Mouse (Mus musculus) inflammation-experienced regulatory T-cells (primary cell): ENCODE results near the gene Gm45785. TPM values are rescaled to one million over a fixed set of nuclear protein-coding genes. Genes with fewer than 3 reads are reported as not detected.

Experiments used
- polyA plus RNA-seq, 2 experiments: library from polyadenylated mRNA; unstranded; fragments of 100-300 nt; shearing (Covaris generic); gene quantifications; one replicate each; pipeline ENCODE4 v1.2.1; 2017

Gm45785 gene
- under 1 TPM in 1 of 2 experiments, not detected in 1; 0.54 TPM for polyA plus RNA-seq

GRCm38 (mm10) chr7:140855860-140856784 is at the start of gene Gm45785:
Gm45785 (minus strand) TSS chr7:140856331.

GRCm38 (mm10) chr7:140900220-140900619 is 44.1 kb upstream of the Gm45785 start, which contains the start of gene Cox8b:
Cox8b (minus strand) TSS chr7:140900446.

GRCm38 (mm10) chr7:140881696-140882468 is 25.8 kb upstream of the Gm45785 start, which contains the start of the genes Psmd13 and Sirt3:
Psmd13 (plus strand) TSS chr7:140881968.
Sirt3 (minus strand) TSS chr7:140882309.

GRCm38 (mm10) chr7:140857550-140858505 is 1.7 kb upstream of the Gm45785 start, which contains the start of gene Bet1l:
Bet1l (minus strand) TSS chr7:140857577.

GRCm38 (mm10) chr7:140856785-140857549 is 836 bp upstream of the Gm45785 start, which contains the start of gene Ric8a:
Ric8a (plus strand) TSS chr7:140856957.

GRCm38 (mm10) chr7:140847755-140848580 is 8.2 kb downstream of the Gm45785 start, which contains the start of gene Odf3:
Odf3 (plus strand) TSS chr7:140847805.

GRCm38 (mm10) chr7:140844905-140845665 is 11.0 kb downstream of the Gm45785 start, which contains the start of gene Scgb1c1:
Scgb1c1 (plus strand) TSS chr7:140845547.

GRCm38 (mm10) chr7:140834968-140835757 is 21.0 kb downstream of the Gm45785 start, which contains the start of gene Urah:
Urah (plus strand) TSS chr7:140835018.

GRCm38 (mm10) chr7:140821653-140822329 is 34.3 kb downstream of the Gm45785 start, which contains the start of gene Zfp941:
Zfp941 (minus strand) TSS chr7:140822178.

GRCm38 (mm10) chr7:140787406-140788052 is 68.6 kb downstream of the Gm45785 start, which contains the start of gene Syce1:
Syce1 (minus strand) TSS chr7:140787852.

Other genes starting within 250 kb of the Gm45785 start
- not detected for gene Olfr61, start 227.4 kb downstream of the Gm45785 start, polyA plus RNA-seq
- not detected for gene Olfr53, start 209.9 kb downstream of the Gm45785 start, polyA plus RNA-seq
- gene Olfr539, start 196.4 kb downstream of the Gm45785 start, polyA plus RNA-seq: under 1 TPM; 0.08 to 0.70 TPM
- under 1 TPM; 0.04 to 0.20 TPM for gene Olfr45, start 174.4 kb downstream of the Gm45785 start, polyA plus RNA-seq
- under 1 TPM in 1 of 2 experiments, not detected in 1; 0.84 TPM for gene Olfr541, start 159.1 kb downstream of the Gm45785 start, polyA plus RNA-seq
- under 1 TPM; 0.10 to 0.18 TPM for gene Cyp2e1, start 92.6 kb downstream of the Gm45785 start, polyA plus RNA-seq
- gene Syce1, start 68.5 kb downstream of the Gm45785 start, polyA plus RNA-seq: under 1 TPM in 1 of 2 experiments, not detected in 1; 0.18 TPM
- gene Zfp941, start 34.2 kb downstream of the Gm45785 start, polyA plus RNA-seq: 1 to 10 TPM in 1 of 2 experiments, under 1 TPM in 1; 0.46 to 1.9 TPM
- under 1 TPM in 1 of 2 experiments, not detected in 1; 0.58 TPM for gene Urah, start 21.3 kb downstream of the Gm45785 start, polyA plus RNA-seq
- not detected for gene Scgb1c1, start 10.8 kb downstream of the Gm45785 start, polyA plus RNA-seq
- under 1 TPM in 1 of 2 experiments, not detected in 1; 0.28 TPM for gene Odf3, start 8.5 kb downstream of the Gm45785 start, polyA plus RNA-seq
- 100 to 1,000 TPM; 114 to 152 TPM for gene Ric8a, start 626 bp upstream of the Gm45785 start, polyA plus RNA-seq
- gene Bet1l, start 1.2 kb upstream of the Gm45785 start, polyA plus RNA-seq: 10 to 100 TPM; 41.3 to 51.5 TPM
- gene Psmd13, start 25.6 kb upstream of the Gm45785 start, polyA plus RNA-seq: 100 to 1,000 TPM; 186 to 193 TPM
- gene Sirt3, start 26.0 kb upstream of the Gm45785 start, polyA plus RNA-seq: 10 to 100 TPM in 1 of 2 experiments, 1 to 10 TPM in 1; 8.7 to 11.6 TPM
- gene Cox8b, start 44.1 kb upstream of the Gm45785 start, polyA plus RNA-seq: not detected
- gene Nlrp6, start 64.6 kb upstream of the Gm45785 start, polyA plus RNA-seq: under 1 TPM in 1 of 2 experiments, not detected in 1; 0.05 TPM
- 10 to 100 TPM; 24.8 to 37.5 TPM for gene Pgghg, start 85.1 kb upstream of the Gm45785 start, polyA plus RNA-seq
- gene Ifitm5, start 94.0 kb upstream of the Gm45785 start, polyA plus RNA-seq: 1 to 10 TPM in 1 of 2 experiments, under 1 TPM in 1; 0.35 to 1.1 TPM
- not detected for gene Gm45717, start 99.6 kb upstream of the Gm45785 start, polyA plus RNA-seq
- 10 to 100 TPM; 37.1 to 96.5 TPM for gene Ifitm2, start 99.7 kb upstream of the Gm45785 start, polyA plus RNA-seq
- 1 to 10 TPM in 1 of 2 experiments, not detected in 1; 1.9 TPM for gene Ifitm1, start 110.9 kb upstream of the Gm45785 start, polyA plus RNA-seq
- 1 to 10 TPM; 3.5 to 8.8 TPM for gene Ifitm3, start 154.4 kb upstream of the Gm45785 start, polyA plus RNA-seq
- not detected for gene Ifitm6, start 161.6 kb upstream of the Gm45785 start, polyA plus RNA-seq
- not detected for gene Gm17387, start 172.8 kb upstream of the Gm45785 start, polyA plus RNA-seq
- gene B4galnt4, start 204.8 kb upstream of the Gm45785 start, polyA plus RNA-seq: 10 to 100 TPM; 18.8 to 19.5 TPM
- 100 to 1,000 TPM; 253 to 350 TPM for gene Pkp3, start 221.9 kb upstream of the Gm45785 start, polyA plus RNA-seq
- gene Sigirr, start 244.2 kb upstream of the Gm45785 start, polyA plus RNA-seq: 100 to 1,000 TPM; 207 to 212 TPM